Mouse (Mus musculus) lung, adult 2 months (tissue): ENCODE data around the gene Gm20388.

ENCODE experiments used
- CTCF ChIP-seq: fragments of 200-500 bp; IDR thresholded peaks from 2 replicates; pipeline ENCODE4 v1.5.1; 2011; ENCODE audit warnings: mild to moderate bottlenecking, low read length, control low read depth; ENCODE audit not compliant: insufficient read depth
- POLR2A ChIP-seq: fragments of 200-500 bp; IDR thresholded peaks from 2 replicates; pipeline ENCODE4 v1.6.1; 2011; ENCODE audit warnings: low read depth, mild to moderate bottlenecking, control low read depth, low read length, borderline replicate concordance; ENCODE audit errors: extremely low read depth

GRCm38 (mm10) chr8:120413626-120413988 lies 503.0 kb downstream of the Gm20388 start:
- TF ChIP-seq CTCF (no peak), POLR2A (no peak)
